Mouse (Mus musculus) neutrophil, adult 59 days (primary cell): ENCODE data around the gene Olfr1462. TPM values are rescaled to one million over a fixed set of nuclear protein-coding genes. Genes with fewer than 3 reads are reported as not detected.

ENCODE experiments used
- total RNA-seq, 2 experiments: library from RNA; stranded (reverse); gene quantifications; 1 replicate in 1 of 2; 2 replicates in 1 of 2; pipeline ENCODE4 v1.2.4; 2023

Olfr1462 gene
- not detected for total RNA-seq

GRCm38 (mm10) chr19:13185434-13185833, at the start of gene Olfr1462:
Gene Olfr1462 (plus strand): TSS chr19:13185734.

DNA sequence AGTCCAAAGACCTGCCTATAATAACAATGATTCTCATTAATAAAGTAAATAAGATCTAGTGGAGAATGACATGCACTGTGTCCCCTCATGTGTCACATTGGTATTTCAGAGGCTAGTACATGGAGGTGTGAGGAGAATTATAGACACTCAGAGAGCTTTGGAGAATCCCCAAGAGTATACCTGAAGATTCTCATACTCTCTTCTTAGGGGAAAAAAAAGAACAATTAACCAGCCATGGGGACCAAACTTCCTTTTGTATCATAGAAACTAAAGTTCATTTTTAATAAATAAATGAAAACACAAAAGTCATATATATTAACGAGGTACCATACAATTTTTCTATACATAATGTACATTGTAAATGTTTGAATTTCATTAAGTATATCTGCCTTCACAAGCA, 36.1 kb upstream of the Olfr1462 start, which contains the start of gene Olfr1459:
TSS of gene Olfr1459 (minus strand) at position 101 of the 400 bp plus-strand sequence.

DNA sequence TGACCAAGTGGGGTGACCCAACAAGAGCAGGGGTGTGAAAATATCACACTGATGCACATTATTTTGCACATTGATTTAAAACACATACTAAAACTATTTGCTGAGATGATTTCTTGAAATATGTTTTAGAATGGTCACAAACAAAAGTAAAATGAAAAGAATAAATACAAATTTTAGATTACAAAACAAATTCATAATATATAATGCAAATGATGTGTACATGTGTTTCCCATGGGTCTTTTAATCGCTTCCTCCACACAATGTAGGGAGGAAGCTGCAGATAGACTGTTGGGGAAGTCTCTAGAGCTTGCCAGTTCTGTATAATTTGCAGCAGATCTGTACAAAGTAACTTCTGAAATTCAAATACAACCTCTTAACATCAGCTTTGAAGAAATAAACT, 22.8 kb upstream of the Olfr1462 start, which contains the start of gene Olfr1461:
TSS of gene Olfr1461 (plus strand) at position 301 of the 400 bp plus-strand sequence.

GRCm38 (mm10) chr19:13231028-13231427, 45.5 kb downstream of the Olfr1462 start, which contains the start of gene Olfr1463:
Gene Olfr1463 (plus strand): TSS chr19:13231328.

Other genes starting within 250 kb of the Olfr1462 start
- not detected for gene Olfr1450, start 235.5 kb upstream of the Olfr1462 start, total RNA-seq
- not detected for gene Olfr1451, start 190.7 kb upstream of the Olfr1462 start, total RNA-seq
- not detected for gene Olfr1453, start 157.4 kb upstream of the Olfr1462 start, total RNA-seq
- not detected for gene Olfr1454, start 125.1 kb upstream of the Olfr1462 start, total RNA-seq
- gene Olfr1457, start 87.8 kb upstream of the Olfr1462 start, total RNA-seq = not detected
- gene Olfr1458, start 79.0 kb upstream of the Olfr1462 start, total RNA-seq = not detected
- under 1 TPM; 0.13 to 0.16 TPM for gene Olfr1459, start 36.2 kb upstream of the Olfr1462 start, total RNA-seq
- not detected for gene Olfr1461, start 22.7 kb upstream of the Olfr1462 start, total RNA-seq
- not detected for gene Olfr1463, start 45.6 kb downstream of the Olfr1462 start, total RNA-seq
- gene Olfr1465, start 129.8 kb downstream of the Olfr1462 start, total RNA-seq = not detected
- gene Olfr1466, start 153.1 kb downstream of the Olfr1462 start, total RNA-seq = not detected
- not detected for gene Olfr1467, start 176.5 kb downstream of the Olfr1462 start, total RNA-seq
- gene Olfr1469, start 222.1 kb downstream of the Olfr1462 start, total RNA-seq = not detected